Mouse (Mus musculus) fibroblast of lung, adult 2 months (primary cell): ENCODE results near the gene Asb4.

ENCODE experiments used
- DNase-seq: peaks from one replicate; pipeline ENCODE4 v3.0.0-alpha.2; 2011; ENCODE audit warnings: low read depth

Asb4 gene

DNA sequence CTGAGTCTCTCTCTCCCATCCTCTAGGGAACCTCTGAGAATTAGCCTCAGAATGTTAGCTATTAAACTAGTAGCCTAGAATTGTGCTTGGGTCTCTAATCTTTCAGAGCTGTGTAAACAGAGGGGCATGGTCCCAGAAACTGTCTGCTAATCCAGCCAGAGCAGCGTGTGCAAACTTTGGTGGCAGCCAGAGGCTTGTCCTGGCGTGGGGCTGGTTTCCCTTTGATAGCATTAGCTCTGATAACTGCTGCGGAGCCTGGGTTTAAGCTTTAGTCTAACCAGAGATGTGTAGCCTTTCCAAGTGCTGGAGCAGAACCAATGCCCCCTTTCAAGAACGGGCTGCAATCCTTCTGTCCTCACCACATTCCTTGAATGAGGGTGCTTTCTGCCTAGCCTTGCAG is 11.8 kb downstream of the Asb4 start:
- no peak for DNase-seq

DNA sequence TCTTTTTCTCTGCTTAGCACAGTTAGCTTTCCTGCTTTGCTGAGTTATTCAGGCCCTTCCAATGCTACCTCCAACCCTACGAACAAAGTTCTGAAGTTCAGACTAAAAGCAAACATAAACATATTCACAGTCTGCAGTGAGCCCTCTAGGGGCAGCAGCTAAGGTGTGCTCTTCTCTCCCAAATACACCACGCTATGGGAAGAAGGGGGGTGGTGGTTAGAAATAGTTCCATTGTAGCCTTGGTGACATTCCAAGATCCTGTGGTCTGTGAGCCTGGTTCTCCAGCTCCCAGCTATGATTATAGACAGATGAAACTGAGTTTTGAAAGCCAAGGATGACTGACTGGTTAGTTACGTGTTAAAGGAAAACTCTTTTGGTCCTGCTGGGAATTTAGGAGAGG is 13.6 kb downstream of the Asb4 start:
- DNase-seq: no peak

DNA sequence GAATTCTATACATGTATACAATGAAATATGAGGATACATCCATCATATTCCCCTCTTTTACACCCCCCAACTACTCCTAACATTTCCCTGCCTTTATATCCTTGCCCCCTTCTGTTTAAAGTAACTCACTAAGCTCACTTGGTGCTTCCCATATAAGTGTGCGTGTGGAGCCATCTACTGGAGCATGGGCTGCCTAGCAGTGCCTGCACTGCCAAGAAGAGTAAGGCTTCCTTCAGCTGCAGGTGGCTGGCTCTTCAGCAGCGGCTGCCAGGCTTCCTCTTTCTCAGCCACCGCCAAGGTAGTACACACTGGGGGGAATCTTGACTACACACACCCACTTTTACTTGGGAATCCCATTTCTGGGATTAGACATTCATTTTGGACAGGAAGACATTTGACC is 18.2 kb downstream of the Asb4 start:
- DNase-seq: no peak

DNA sequence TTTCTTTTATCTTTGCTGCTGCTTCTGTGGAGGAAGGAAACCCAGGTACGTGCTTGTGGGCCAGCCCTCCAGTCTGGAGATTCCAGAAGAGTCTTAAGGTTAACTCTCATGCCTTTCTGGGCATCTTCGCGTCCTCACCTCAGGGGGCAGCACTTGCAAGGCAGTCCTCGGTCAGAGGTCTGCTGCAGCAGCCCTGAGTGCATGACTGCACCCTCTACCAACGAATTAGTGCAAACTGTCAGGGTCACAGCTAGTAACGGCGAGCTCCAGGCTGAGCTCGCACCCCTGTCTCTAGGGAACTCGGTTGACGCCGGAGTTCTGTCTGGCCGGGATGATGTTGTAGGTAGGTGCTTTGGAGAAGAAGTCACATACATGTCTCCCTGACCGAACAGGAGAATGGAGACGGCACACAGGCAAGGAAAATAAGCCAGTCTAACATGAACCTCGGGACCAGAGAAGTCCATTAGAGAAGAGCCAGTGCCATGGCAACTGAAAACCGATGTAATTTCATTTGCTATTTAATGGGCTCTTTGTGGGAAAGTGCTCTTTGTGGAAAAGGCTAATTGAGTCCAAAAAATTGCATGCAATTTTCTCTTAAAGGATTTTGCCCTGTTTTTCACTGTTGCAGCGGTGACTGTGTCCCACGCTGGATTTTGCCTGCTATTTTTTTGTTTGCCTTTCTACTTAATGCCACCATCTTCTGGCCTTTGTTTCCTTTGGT is 20.1 kb downstream of the Asb4 start:
- DNase-seq: no peak

- DNase-seq: no peak
Measured at GRCm38 (mm10) chr6:5404016-5404415, 20.8 kb downstream of the Asb4 start.

- DNase-seq: no peak
Measured at GRCm38 (mm10) chr6:5408451-5409177, 25.4 kb downstream of the Asb4 start.

GRCm38 (mm10) chr6:5409676-5410075 is 26.5 kb downstream of the Asb4 start:
- no peak for DNase-seq

DNA sequence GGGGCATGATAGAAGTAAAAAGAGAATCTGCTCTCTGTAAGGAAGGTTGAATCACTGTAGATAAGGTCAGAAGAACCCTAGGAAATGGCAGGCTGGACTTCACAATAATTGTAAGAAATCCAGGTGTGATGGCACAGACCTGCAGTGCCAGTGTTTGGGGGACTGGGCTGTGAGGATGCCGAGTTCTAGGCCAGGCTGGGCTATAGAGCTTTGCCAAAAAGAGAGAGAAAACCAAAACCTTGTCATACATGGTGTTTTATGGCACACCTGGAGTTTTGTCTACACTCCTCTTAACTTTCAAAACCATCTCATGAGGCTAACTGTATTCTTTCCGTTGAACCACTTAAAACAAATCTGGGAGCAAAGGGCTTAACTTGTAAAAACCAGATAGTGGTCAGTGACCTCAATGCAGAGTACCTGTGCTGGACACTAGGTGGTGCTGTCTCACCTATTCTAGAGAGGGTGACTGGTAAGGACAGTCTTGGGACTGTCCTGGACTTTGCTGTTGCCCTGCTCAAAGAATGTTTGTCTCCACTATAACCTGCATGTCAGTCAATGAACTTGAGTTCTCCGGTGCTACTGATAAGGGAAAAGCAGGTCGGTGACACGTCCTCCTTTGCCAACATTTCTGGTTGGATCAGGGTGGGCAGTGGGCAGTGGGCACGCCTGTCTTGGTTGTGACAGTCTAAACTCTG is 27.7 kb downstream of the Asb4 start:
- DNase-seq: peak; percentile 46

DNA sequence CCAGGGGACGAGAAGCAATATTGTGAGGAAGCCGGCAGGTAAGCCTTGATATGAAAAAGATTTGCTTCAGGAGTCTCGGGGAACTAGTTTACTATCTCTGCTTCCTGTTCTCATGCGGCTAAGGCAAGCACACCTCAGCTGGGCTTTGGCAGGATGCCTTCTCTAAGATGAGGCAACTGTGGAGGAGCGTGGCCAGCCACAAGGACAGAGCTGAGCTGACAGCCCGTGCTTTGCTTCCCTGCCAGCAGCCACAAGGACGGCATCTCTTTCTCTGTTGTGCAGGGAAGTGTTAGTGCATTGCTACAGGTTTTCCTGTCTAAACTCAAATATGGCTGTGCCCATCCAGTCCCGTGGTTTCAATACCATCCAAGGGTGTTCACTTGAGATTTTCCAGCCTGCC is 30.1 kb downstream of the Asb4 start:
- peak; percentile 34 for DNase-seq

GRCm38 (mm10) chr6:5421442-5421841 is 38.3 kb downstream of the Asb4 start:
- DNase-seq: no peak

DNA sequence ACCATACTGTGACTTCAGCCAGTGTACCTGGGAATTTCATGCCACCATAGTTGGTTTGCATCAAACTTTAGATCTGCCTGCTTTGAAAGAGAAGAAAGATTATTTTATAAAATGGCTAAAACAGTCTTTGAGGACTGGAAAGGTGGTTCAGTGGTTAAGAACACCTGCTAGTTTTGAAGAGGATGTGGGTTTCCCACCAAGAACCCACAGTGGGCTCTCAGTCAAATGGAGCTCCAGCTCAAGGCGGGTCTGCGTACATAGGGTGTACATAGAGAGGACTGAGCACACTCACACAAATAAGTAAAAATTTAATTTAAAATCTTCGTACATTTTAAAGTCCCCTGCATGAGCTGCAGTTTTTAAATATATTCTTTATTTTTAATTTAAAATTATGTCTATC is 39.2 kb downstream of the Asb4 start:
- no peak for DNase-seq

DNA sequence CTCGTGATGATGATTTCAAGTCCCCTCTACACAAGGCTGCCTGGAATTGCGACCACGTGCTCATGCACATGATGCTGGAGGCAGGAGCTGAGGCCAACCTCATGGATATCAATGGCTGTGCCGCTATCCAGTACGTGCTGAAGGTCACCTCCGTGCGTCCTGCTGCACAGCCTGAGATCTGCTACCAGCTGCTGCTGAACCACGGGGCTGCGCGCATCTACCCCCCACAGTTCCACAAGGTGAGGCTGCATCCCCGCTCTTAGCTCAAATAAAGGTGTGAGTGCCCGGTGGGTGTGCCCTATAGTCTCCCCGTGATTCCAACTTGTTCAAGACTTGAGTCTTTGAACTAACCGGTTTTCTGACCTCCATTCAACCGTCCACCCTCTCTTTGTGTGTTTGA is 40.4 kb downstream of the Asb4 start:
- DNase-seq: no peak

DNA sequence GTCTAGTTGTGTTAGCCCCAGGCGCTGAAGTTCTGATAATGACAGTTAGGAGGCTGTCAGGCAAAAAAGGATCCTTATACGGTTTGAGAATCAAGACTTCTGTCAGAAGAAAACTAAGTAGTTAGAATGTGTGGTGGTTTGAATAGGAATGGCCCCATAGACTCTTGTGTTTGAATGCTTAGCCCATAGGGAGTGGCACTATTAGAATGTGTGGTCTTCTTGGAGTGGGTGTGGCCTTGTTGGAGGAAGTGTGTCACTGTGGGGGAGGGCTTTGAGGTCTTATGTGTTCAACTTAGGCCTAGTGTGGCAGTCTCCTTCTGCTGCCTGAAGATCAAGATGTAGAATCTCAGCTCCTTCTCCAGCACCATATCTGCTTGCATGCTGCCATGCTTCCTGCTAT is 43.8 kb downstream of the Asb4 start:
- DNase-seq: no peak

DNA sequence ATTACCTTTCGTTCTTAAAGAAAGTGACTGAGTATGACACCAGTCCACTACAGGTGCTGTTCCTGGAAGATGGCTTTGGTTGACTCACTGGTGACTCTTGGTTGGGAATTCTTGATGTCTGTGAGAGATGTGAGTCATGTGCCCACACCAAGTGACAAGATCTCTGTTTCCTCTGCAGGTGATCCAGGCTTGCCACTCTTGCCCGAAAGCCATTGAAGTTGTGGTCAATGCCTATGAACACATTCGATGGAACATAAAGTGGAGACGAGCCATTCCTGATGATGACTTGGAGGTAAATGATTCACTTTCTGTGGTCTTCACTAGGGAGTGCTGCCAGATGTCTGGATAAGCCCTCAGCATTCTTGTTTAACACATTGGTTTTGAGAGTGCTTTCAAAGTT is 46.4 kb downstream of the Asb4 start:
- DNase-seq: no peak

GRCm38 (mm10) chr6:5429982-5430550 is 46.9 kb downstream of the Asb4 start:
- DNase-seq: no peak

GRCm38 (mm10) chr6:5433887-5434286 is 50.7 kb downstream of the Asb4 start:
- DNase-seq: no peak

GRCm38 (mm10) chr6:5437757-5438156 is 54.6 kb downstream of the Asb4 start:
- no peak for DNase-seq

DNA sequence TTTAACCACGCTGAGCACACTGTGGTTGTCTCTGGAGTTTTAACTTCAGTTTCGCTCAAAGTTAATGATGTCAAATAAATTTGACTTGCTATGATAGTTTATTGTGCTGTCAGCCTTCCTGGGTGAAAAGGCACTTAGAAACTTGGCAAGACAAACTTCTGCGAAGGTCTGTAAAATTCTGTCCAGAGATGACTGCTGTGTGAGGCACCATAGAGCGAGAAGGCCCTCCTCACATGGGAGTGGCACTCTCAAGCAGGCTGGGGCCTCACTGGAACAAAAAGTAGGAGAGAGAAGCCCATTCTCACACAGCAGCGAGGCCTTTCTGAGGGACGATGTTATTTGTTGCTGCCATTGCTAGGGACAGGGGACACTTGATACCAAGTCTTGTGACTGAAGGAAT is 58.0 kb downstream of the Asb4 start:
- no peak for DNase-seq

GRCm38 (mm10) chr6:5442316-5443085 is 59.3 kb downstream of the Asb4 start:
- DNase-seq: peak; percentile 77

- peak; percentile 78 for DNase-seq
Measured at GRCm38 (mm10) chr6:5443104-5443863, 60.1 kb downstream of the Asb4 start.

- no peak for DNase-seq
Measured at GRCm38 (mm10) chr6:5444331-5444898, 61.2 kb downstream of the Asb4 start.
